Mouse (Mus musculus): ENCODE results near the gene Prdx2. TPM values are rescaled to one million over a fixed set of nuclear protein-coding genes. Genes with fewer than 3 reads are reported as not detected.

Prdx2 gene
- total RNA-seq, 1 experiment from 2014 or later = 631 TPM

GRCm38 (mm10) chr8:84976763-84977434 is 7.5 kb downstream of the Prdx2 start:
- no peak for ATAC-seq (replicated peaks; ENCODE audit: low read depth, poor library complexity, severe bottlenecking)

DNA sequence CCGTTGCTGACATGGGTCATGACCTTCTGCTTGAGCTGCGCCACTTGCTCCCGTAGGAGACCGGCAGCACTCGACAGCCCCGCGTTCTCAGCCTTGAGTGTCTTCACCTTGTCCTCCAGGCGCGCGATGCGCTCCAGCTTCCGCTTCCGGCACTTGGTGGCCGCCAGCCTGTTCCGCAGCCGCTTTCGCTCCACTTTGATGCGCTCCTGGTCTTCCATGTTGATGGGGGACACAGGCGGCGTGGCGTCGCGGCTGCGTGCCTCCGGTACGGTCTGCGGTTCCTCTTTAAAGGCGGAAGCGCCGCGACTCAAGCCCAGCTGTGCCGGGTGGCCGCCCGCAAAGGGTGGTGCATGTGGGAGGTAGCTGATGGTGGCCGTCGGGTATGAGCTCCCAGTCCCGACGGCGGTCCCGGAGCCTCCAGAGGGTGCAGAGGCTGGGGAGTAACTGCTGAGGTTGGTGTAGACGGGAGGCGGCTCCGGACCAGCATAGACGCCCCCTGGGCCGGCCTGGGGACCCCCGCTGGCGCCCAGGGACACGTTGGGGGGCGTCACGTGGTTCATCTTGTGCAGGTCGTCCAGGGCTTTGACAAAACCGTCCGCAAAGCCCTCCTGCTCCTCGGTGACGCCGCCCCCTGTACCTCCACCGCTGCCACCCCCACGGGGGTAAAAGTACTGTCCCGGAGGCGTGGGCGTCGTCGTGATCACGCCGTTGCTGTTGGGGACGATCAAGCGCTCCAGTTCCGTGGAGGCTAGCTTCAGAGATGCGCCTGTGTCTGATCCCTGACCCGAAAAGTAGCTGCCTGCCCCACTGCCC is 8.3 kb downstream of the Prdx2 start:
- ATAC-seq (replicated peaks; ENCODE audit: low read depth, poor library complexity, severe bottlenecking) = no peak; the same call in 1 of the 2 replicates

DNA sequence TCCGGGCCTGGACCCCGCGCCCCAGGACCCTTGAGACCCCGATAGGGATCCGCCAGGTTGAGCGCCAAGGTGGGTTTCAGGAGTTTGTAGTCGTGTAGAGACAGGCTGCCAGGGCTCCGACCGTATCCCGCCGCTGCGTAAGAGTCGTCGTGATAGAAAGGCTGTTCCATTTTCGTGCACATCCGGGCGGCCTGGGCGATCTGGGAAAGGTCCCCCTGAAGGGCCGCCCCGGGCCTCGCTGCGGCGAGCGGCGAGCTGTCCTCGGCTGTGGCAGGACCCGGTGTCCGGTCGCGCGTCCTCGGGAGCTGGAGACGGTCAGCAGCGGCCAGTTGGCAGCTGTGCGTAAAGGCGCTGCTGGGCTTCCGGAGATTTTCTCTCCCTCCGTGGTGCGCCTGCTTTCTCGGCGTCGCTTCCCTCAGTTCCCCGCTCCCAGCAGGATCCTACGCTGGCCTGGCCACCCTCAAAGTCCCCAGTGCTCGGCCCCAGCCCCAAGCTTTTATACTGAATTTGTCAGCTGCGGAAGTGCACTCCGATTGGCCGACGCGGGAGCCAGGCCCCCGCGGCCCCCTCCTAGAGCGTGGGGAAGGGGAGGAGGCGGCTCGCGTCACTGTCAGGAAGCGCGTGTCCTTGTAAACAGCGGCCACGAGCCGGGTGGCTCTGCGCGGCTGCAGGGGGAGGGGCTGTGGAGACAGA is 9.0 kb downstream of the Prdx2 start, which contains the start of gene Junb:
Gene Junb, minus strand, starts transcription at position 471 of the 693 bp plus-strand sequence.
- ATAC-seq (replicated peaks; ENCODE audit: low read depth, poor library complexity, severe bottlenecking) = peak; percentile 33

DNA sequence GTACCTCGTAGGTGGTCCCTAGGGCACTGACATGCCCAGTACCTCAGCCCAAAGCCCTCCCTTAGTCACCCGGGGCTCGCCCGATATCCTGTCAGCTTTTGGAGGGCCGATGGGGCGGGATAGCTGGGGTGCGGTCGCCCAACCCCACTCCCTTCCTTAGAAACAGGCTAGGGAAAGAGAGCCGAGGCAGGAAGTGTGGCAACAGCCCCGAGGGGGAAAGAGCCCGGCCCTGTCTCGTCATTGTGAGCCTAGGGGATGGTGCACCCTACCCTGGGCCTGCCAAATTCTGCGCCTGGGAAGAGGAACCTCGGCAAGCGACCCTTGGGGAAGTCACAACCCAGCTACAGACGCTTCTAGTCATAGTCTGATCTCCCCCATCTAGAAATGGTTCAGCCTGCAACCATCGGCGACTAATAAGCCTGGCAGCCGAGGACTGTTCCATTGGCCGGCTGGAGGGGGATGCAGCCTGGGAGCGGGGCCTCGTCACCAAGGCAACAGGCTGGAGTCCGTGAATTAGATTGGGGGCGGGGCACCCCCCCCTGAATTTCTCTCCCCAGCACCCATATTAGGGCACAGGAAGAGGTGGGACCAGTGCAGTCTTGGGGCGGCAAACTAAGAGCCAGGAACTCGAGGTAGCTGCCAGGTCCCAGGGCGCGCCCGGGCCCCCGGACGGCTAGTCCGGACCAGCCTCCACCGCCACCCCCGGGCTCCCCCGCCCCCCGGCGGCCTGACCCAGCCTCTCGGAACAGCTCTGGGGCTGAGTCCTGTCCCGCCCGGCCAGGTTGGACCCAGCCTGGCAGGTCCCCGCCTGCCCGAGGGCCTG is 10.4 kb downstream of the Prdx2 start:
- peak; percentile 37 for ATAC-seq (replicated peaks; ENCODE audit: low read depth, poor library complexity, severe bottlenecking)

DNA sequence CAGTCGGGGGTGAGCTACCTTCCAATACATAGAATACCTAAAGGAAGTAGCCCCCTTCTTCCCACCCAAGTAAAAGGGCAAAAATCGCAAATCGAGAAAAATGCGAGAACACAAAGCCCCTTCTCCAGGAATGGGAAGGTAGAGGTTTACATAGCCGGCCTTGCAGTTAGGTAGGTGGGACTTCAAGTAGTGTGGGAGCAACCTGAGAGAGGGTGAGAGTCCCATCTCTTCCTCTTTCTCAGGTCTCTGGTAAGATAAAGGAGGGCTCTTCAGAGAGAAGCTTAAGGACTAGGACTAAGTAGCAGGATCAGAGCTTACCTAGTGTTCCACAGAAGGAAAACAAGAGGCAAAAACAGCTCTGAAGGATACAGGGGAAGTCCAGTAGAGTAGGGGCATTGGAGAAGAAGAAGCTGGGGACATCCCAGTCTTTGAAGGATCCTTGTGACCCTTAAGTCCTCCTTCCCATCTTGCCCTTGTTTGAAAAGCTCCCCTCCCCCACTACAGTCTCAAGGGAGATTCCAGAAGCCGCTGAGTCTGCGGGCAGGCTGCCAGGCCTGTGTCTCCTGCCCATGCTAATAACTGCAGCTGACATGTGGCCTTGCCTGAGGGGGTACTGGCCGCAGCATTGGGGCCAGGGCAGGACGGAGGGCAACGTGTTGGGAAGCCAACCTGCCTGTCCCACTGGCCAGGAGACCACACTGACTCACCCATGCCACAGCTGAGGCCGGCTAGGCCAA is 11.4 kb downstream of the Prdx2 start:
- no peak for ATAC-seq (replicated peaks; ENCODE audit: low read depth, poor library complexity, severe bottlenecking)

DNA sequence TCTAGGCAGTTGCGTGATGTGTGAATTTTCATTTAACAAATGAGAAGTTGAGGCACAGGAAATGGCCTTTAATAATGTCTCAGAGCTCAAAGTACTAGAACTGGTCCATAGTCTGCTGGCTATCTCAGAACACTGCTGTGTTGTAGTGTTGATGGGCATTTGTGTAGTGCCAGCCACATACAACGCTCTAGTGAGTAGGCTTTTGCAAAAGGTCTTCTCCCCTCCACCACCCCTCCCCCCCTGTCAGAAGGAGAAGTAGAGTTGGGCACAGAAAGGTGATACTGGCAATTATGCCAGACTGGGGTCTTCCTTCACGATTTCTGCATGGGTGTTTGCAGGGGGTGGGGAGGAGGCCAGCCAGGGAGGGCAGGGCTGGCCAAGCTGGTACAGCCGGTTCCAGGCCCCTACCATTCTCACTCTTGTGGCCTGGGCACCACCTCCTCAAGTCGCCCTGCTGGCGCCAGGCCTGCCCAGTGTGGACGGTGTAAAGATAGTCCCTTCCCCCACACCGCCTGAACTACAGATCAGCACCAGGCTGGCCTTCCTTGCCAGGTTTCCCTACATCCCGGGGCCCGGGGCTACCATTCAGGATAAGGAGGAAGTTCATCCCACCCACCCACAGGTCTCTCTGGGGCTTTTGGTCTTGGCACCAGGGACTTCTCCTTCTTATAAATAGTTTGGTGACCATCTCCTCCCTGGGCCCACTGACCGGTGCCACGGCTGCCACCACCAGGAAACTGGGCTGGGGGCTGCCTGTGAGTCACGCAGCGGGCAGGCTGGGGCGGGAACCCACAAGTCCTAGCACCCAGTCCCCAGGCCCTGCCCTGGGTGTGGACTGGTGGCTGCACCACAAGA is 12.5 kb downstream of the Prdx2 start:
- ATAC-seq (replicated peaks; ENCODE audit: low read depth, poor library complexity, severe bottlenecking) = no peak

DNA sequence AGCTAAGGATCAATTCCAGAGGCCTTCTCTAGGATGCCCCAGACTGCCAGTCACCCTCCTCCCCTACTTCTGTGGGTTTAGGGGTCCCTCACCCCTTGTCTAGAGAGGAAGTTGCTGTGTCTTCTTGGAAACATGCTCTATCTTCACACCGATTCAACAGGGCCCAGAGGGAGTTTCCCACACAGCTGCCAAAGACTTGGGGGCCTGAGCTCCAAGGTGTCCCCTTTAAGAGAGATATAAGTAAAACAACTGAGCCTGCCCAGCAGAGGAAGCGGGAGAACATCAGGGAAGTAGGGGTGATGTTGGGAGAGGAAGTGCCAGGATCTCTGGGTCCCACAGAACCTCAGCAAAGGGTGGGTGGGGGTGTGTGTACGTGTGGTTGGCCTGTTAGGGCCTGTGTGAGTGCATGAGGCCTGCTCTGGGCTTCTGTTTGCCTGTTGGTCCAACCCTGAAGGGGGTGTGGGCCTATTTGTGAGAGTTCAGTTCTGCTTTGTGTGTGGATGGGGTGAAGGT is 13.2 kb downstream of the Prdx2 start:
- ATAC-seq (replicated peaks; ENCODE audit: low read depth, poor library complexity, severe bottlenecking) = no peak

GRCm38 (mm10) chr8:84984294-84985048 is 15.1 kb downstream of the Prdx2 start:
- no peak for ATAC-seq (replicated peaks; ENCODE audit: low read depth, poor library complexity, severe bottlenecking)

- 0 out of 2 replicates have a peak, but pooled peaks have one; percentile 4 for ATAC-seq (replicated peaks; ENCODE audit: low read depth, poor library complexity, severe bottlenecking)
These were observed 15.8 kb downstream of the Prdx2 start for GRCm38 (mm10) chr8:84985049-84985683.

DNA sequence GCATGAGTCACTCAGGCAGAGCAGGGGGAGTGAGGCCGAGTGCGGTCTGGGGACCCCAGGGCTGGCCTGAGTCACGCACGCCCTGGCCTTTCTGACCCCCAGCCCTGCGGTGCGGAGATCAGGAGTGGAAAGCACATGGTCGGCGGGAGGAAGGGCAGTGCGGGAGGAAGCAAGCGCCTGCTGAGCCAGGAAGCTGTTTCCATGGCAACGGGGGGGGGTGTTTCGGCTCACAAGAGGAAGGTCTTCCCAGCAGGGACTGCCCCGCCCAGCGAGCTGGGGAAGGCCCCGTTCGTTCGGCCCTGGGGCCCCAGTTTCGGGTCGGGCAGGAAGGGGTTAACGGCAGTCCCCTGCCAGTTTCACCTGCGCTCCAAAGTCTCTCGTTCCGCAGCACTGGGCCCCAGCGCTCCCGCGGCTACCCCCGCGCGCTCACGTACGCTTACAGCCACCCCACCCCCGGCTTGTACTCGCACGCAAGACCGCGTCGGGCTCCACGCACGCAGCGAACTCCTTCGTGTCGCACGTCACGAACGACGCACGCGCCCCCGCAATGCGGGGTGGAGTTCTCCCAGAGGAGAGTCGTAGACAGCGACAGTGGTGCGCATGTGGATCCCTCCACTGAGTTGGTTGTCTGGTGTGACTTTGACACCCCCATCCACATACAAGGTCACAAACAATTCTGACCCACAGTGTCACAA is 16.4 kb downstream of the Prdx2 start:
- ATAC-seq (replicated peaks; ENCODE audit: low read depth, poor library complexity, severe bottlenecking) = peak; percentile 44

DNA sequence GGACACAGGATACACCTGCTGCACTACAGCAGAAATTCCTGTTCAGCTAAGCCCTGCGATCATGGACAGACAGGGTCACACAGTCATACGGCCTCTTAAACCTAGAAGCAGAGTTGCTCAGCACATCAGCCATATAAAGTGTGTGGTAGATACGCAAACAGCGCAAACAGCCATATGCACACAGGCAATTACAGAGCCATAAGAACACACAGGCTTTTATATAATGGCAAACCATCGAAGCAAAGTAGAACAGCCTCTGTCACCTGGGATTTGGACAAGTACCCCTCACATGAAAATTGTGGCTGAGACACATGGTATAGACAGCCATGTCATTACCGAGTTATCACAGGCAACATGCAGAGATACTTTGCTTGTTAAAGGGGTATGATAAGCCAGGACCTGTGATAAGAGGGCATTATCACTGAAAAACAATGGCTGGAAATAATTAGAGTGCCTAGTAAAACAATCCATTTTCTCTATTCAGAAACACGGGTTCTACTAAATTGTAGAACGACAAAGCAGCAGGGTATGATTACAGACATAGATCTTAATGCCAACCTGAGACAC is 17.1 kb downstream of the Prdx2 start:
- ATAC-seq (replicated peaks; ENCODE audit: low read depth, poor library complexity, severe bottlenecking) = peak; percentile 0; the same call in 1 of the 2 replicates

DNA sequence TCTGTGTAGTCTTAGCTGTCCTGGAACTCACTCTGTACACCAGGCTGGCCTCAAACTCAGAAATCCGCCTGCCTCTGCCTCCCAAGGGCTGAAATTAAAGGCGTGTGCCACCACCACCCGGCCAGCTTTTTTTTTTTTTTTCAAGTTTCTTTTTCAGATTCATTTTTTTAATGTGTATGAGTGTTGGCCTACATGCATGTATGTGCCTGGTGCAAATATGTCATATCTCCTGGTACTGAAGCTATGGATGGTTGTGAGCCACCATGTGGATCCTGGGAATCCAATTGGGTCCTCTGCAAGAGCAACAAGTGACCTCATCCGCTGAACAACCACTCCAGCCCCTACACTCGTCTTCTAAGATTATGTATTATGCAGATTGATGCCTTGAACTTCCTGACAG is 18.0 kb downstream of the Prdx2 start:
- no peak for ATAC-seq (replicated peaks; ENCODE audit: low read depth, poor library complexity, severe bottlenecking)

DNA sequence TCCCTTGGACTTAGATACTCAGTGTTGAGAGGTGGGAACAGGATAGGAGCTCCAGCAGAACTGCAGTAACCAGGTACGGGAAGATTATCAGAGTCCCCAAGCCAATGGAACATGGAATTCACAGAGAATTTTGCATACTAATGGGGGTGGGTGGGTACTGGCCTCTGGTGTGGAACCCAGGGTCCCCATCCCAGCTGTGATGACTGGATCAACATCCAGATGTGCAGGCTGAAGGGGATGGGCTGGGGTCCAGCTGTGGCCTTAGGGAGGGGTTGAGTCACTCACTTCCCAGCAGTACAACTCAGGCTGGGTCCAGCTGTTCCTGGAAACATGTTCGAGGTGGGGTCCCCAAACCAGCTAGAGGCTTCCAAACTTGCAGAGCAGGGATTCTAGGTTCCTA is 18.5 kb downstream of the Prdx2 start:
- ATAC-seq (replicated peaks; ENCODE audit: low read depth, poor library complexity, severe bottlenecking) = no peak

- no peak for ATAC-seq (replicated peaks; ENCODE audit: low read depth, poor library complexity, severe bottlenecking)
These were observed 19.9 kb downstream of the Prdx2 start for GRCm38 (mm10) chr8:84989311-84989731.

DNA sequence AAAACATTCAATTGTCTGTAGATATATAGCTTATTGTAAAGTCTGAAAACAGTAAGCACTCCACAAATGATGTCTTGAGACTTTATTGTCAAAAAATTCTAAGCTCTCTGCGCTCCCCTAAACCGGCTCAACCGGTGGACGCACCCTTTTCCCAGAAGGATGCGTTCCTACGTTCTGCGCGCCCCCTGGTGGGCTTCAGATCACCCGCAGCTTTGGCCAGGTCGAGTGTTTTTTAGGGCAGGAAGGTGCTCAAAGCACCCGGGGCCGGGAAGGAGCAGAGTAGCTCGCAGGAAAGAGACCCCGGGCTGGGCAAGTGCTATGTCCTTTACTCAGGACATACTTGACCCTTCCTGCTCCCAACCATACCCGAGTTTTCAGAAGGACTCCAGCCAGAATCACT is 20.4 kb downstream of the Prdx2 start:
- ATAC-seq (replicated peaks; ENCODE audit: low read depth, poor library complexity, severe bottlenecking) = peak; percentile 48

GRCm38 (mm10) chr8:84990349-84990748 is 21.0 kb downstream of the Prdx2 start, which contains the start of gene Hook2:
TSS of gene Hook2 (plus strand) at chr8:84990603.
- peak; percentile 79 for ATAC-seq (replicated peaks; ENCODE audit: low read depth, poor library complexity, severe bottlenecking)

Measured in common myeloid progenitor, adult 5-6 weeks (primary cell).